10 mouse cellular contexts compared by ENCODE assay signal in the genomic region with DNA sequence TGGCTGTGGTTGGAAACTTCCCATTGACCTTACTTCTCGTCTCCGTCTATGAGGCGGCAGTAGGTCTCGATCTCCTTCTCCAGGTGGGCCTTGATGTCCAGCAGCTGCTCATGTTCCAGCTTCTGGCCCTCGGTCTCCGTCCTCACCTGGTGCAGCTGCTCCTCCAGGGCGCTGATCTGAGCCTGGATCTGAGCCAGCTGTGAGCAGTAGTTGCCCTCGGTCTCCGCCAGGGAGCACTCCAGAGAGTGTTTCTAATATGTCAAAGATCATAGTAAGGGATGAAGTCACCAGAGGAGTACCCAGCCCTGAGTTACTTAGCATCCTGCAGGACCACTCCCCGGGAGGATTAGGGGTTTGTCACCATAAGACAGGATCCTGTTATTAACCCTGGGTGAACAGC. TPM values are rescaled to one million over a fixed set of nuclear protein-coding genes. Genes with fewer than 3 reads are reported as not detected.
DNase-seq lines count a peak whose midpoint lies in the region; ATAC-seq and TF ChIP-seq lines count a peak whose summit lies in the region.
"Had no signal": no experiment of that assay in that cellular context is flagged by ENCODE, and none has a peak within 500 bp of the region (broad histone marks: within the 10 kb centered on the region; RNA-seq: fewer than 3 reads in every experiment).

No protein-coding gene starts in this region.

- no peaks in the 10 kb centered on the region for H3K9me3 ChIP-seq in forebrain, postnatal 0 days (ENCODE audit: low read length)
- H3K9me3 ChIP-seq in forebrain, embryonic 12.5 days, result no peaks in the 10 kb centered on the region
- H3K9me3 ChIP-seq in stomach, postnatal 0 days (ENCODE audit: control insufficient read depth, low read length), result no peaks in the 10 kb centered on the region
- H3K9me3 ChIP-seq: liver, embryonic 13.5 days had no signal

- no peak for TF ChIP-seq POLR2A in lung, adult 2 months (IDR thresholded peaks at IDR 0.05; ENCODE audit: borderline replicate concordance, extremely low read depth, low read depth, low read length)

- WGBS in forebrain, postnatal 0 days, result 40% methylated on average over 10 of the region's 10 CpGs
- 47% methylated on average over 10 of the region's 10 CpGs for WGBS in forebrain, embryonic 12.5 days
- 39% methylated on average over 10 of the region's 10 CpGs for WGBS in lung, adult 2 months
- 23% methylated on average over 10 of the region's 10 CpGs for WGBS in stomach, postnatal 0 days

- DNase-seq in forebrain, postnatal 0 days, result no peak
- no peak for DNase-seq in lung, adult 2 months
- DNase-seq in lung, adult 18-20 months, result no peak
- peak; percentile 16 for DNase-seq in adipocyte (ENCODE audit: low spot score)
- DNase-seq in stomach, postnatal 0 days (ENCODE audit: low spot score), result peak; percentile 42
- DNase-seq in T-cell, adult 2 months (ENCODE audit: low spot score), result no peak
- no peak for DNase-seq in natural killer cell, adult 2 months (ENCODE audit: low spot score in 2 of 2)
- DNase-seq: liver, embryonic 13.5 days had no signal

- H3K9ac ChIP-seq in forebrain, postnatal 0 days, result no peak overlapping the region
- no peak overlapping the region for H3K9ac ChIP-seq in forebrain, embryonic 12.5 days
- no peak overlapping the region for H3K9ac ChIP-seq in stomach, postnatal 0 days (ENCODE audit: low read length)
- H3K9ac ChIP-seq: liver, embryonic 13.5 days had no signal

- H3K27me3 ChIP-seq in forebrain, postnatal 0 days (ENCODE audit: insufficient read depth, low read length), result no peaks in the 10 kb centered on the region
- 0 out of 2 replicates have a peak, but pooled peaks cover 3% of the 10 kb centered on the region for H3K27me3 ChIP-seq in forebrain, embryonic 12.5 days
- no peaks in the 10 kb centered on the region for H3K27me3 ChIP-seq in stomach, postnatal 0 days (ENCODE audit: control insufficient read depth, insufficient read depth, low read length)
- H3K27me3 ChIP-seq: liver, embryonic 13.5 days had no signal

- no peak for ATAC-seq in forebrain, postnatal 0 days
- no peak for ATAC-seq in forebrain, embryonic 12.5 days (ENCODE audit: low FRiP score)
- ATAC-seq in stomach, postnatal 0 days (ENCODE audit: low FRiP score, low TSS enrichment), result no peak
- ATAC-seq: hindbrain, embryonic 16.5 days had no signal

- peak; percentile 17; the same call in 1 of the 2 replicates for TF ChIP-seq CTCF in forebrain, postnatal 0 days (IDR thresholded peaks at IDR 0.05; ENCODE audit: low read depth)
- peak; percentile 32; the same call in 1 of the 2 replicates for TF ChIP-seq CTCF in lung, adult 2 months (IDR thresholded peaks at IDR 0.05; ENCODE audit: insufficient read depth, low read length)
- peak; percentile 51 for TF ChIP-seq CTCF in stomach, postnatal 0 days (IDR thresholded peaks at IDR 0.05; ENCODE audit: low read depth)

- H3K4me1 ChIP-seq in forebrain, postnatal 0 days (ENCODE audit: insufficient read depth), result no peaks in the 10 kb centered on the region
- 0 out of 2 replicates have a peak, but pooled peaks cover 3% of the 10 kb centered on the region for H3K4me1 ChIP-seq in forebrain, embryonic 12.5 days
- no peaks in the 10 kb centered on the region for H3K4me1 ChIP-seq in lung, adult 2 months (ENCODE audit: control insufficient read depth, insufficient read depth, low read length)
- H3K4me1 ChIP-seq in stomach, postnatal 0 days (replicated peaks; ENCODE audit: control insufficient read depth, insufficient read depth), result no peaks in the 10 kb centered on the region
- H3K4me1 ChIP-seq: liver, embryonic 13.5 days had no signal

- no peak for TF ChIP-seq EP300 in stomach, postnatal 0 days (optimal IDR thresholded peaks at IDR 0.05)

- no peak overlapping the region for H3K27ac ChIP-seq in forebrain, postnatal 0 days (ENCODE audit: low read depth, low read length)
- H3K27ac ChIP-seq in forebrain, embryonic 12.5 days, result no peak overlapping the region
- H3K27ac ChIP-seq in stomach, postnatal 0 days (replicated peaks), result no peak overlapping the region
- H3K27ac ChIP-seq: liver, embryonic 13.5 days had no signal

- H3K36me3 ChIP-seq in forebrain, postnatal 0 days (ENCODE audit: insufficient read depth), result no peaks in the 10 kb centered on the region
- no peaks in the 10 kb centered on the region for H3K36me3 ChIP-seq in forebrain, embryonic 12.5 days (replicated peaks)
- no peaks in the 10 kb centered on the region for H3K36me3 ChIP-seq in stomach, postnatal 0 days (ENCODE audit: control insufficient read depth, insufficient read depth, low read length)
- H3K36me3 ChIP-seq: liver, embryonic 13.5 days had no signal

- H3K4me2 ChIP-seq in forebrain, postnatal 0 days (ENCODE audit: low read depth), result no peak overlapping the region
- H3K4me2 ChIP-seq in forebrain, embryonic 12.5 days, result no peak overlapping the region
- H3K4me2 ChIP-seq in stomach, postnatal 0 days (replicated peaks; ENCODE audit: low read depth), result no peak overlapping the region
- H3K4me2 ChIP-seq: liver, embryonic 13.5 days had no signal

- no peak overlapping the region for H3K4me3 ChIP-seq in forebrain, postnatal 0 days (ENCODE audit: low read depth, low read length)
- H3K4me3 ChIP-seq in forebrain, embryonic 12.5 days (replicated peaks), result no peak overlapping the region
- H3K4me3 ChIP-seq in lung, adult 2 months (replicated peaks; ENCODE audit: extremely low read depth, low read depth, low read length), result no peak overlapping the region
- no peak overlapping the region for H3K4me3 ChIP-seq in stomach, postnatal 0 days (ENCODE audit: low read depth, low read length)
- H3K4me3 ChIP-seq: liver, embryonic 13.5 days had no signal

RNA-seq across cellular contexts. Expression of gene Krt28, which starts 7.9 kb away (rescaled TPM):
- 0.15 and 0.19 TPM in 2 replicates for total RNA-seq in forebrain, postnatal 0 days (2014; rRNA removed)
- polyA plus RNA-seq in forebrain, postnatal 0 days (2015; fragmentation: Nextera tagmentation; extraction: Ambion mirVana), result 0.24 and 0.48 TPM in 2 replicates
- polyA plus RNA-seq in forebrain, embryonic 12.5 days (2016; fragmentation: Nextera tagmentation; extraction: Ambion mirVana), result 0.38 and 0.40 TPM in 2 replicates
- polyA plus RNA-seq in lung, adult 2 months (2012; rRNA removed), result 0.11 and 0.15 TPM in 2 replicates
- 0.10 TPM in 1 of 2 replicates, not detected in the other for polyA plus RNA-seq in stomach, postnatal 0 days (2015; fragmentation: Nextera tagmentation; extraction: Ambion mirVana)
- polyA plus RNA-seq: liver, embryonic 13.5 days had no signal

RNA-seq across cellular contexts. Expression of gene Krt27, which starts 15.9 kb away (rescaled TPM):
- 0.23 TPM in 1 of 2 replicates, not detected in the other for total RNA-seq in forebrain, postnatal 0 days (2014; rRNA removed)
- 0.10 TPM in 1 of 2 replicates, not detected in the other for polyA plus RNA-seq in forebrain, postnatal 0 days (2015; fragmentation: Nextera tagmentation; extraction: Ambion mirVana)
- not detected in 2 replicates for polyA plus RNA-seq in forebrain, embryonic 12.5 days (2016; fragmentation: Nextera tagmentation; extraction: Ambion mirVana)
- not detected in 2 replicates for polyA plus RNA-seq in lung, adult 2 months (2012; rRNA removed)
- not detected in 2 replicates for polyA plus RNA-seq in stomach, postnatal 0 days (2015; fragmentation: Nextera tagmentation; extraction: Ambion mirVana)
- polyA plus RNA-seq: liver, embryonic 13.5 days had no signal

RNA-seq across cellular contexts. Expression of gene Krt10, which starts 22.4 kb away (rescaled TPM):
- 4.0 and 7.1 TPM in 2 replicates for total RNA-seq in forebrain, postnatal 0 days (2014; rRNA removed)
- 36.3 and 43.3 TPM in 2 replicates for polyA plus RNA-seq in forebrain, postnatal 0 days (2015; fragmentation: Nextera tagmentation; extraction: Ambion mirVana)
- polyA plus RNA-seq in forebrain, embryonic 12.5 days (2016; fragmentation: Nextera tagmentation; extraction: Ambion mirVana), result 40.2 and 42.4 TPM in 2 replicates
- polyA plus RNA-seq in lung, adult 2 months (2012; rRNA removed), result 1.0 and 1.1 TPM in 2 replicates
- 431 and 466 TPM in 2 replicates for polyA plus RNA-seq in stomach, postnatal 0 days (2015; fragmentation: Nextera tagmentation; extraction: Ambion mirVana)

RNA-seq across cellular contexts. Expression of gene Krt26, which starts 29.0 kb away (rescaled TPM):
- 0.14 TPM in 1 of 2 replicates, not detected in the other for total RNA-seq in forebrain, postnatal 0 days (2014; rRNA removed)
- polyA plus RNA-seq in forebrain, postnatal 0 days (2015; fragmentation: Nextera tagmentation; extraction: Ambion mirVana), result 0.12 and 0.15 TPM in 2 replicates
- polyA plus RNA-seq in forebrain, embryonic 12.5 days (2016; fragmentation: Nextera tagmentation; extraction: Ambion mirVana), result not detected in 2 replicates
- not detected in 2 replicates for polyA plus RNA-seq in lung, adult 2 months (2012; rRNA removed)
- not detected in 2 replicates for polyA plus RNA-seq in stomach, postnatal 0 days (2015; fragmentation: Nextera tagmentation; extraction: Ambion mirVana)
- polyA plus RNA-seq: liver, embryonic 13.5 days had no signal

RNA-seq across cellular contexts. Expression of gene Krt25, which starts 44.0 kb away (rescaled TPM):
- total RNA-seq in forebrain, postnatal 0 days (2014; rRNA removed), result not detected in 2 replicates
- polyA plus RNA-seq in forebrain, postnatal 0 days (2015; fragmentation: Nextera tagmentation; extraction: Ambion mirVana), result 0.11 and 0.24 TPM in 2 replicates
- polyA plus RNA-seq in forebrain, embryonic 12.5 days (2016; fragmentation: Nextera tagmentation; extraction: Ambion mirVana), result 0.09 and 0.13 TPM in 2 replicates
- not detected in 2 replicates for polyA plus RNA-seq in lung, adult 2 months (2012; rRNA removed)
- polyA plus RNA-seq in stomach, postnatal 0 days (2015; fragmentation: Nextera tagmentation; extraction: Ambion mirVana), result 0.12 TPM in 2 replicates
- polyA plus RNA-seq: liver, embryonic 13.5 days had no signal

Comparison
In these comparisons a context has a peak if more than half of its experiments do, and no peak if none do; other contexts are left out.
1. DNase-seq: peak in adipocyte (single experiment) and stomach, postnatal 0 days (single experiment); none in forebrain, postnatal 0 days (single experiment), lung, adult 2 months (single experiment), lung, adult 18-20 months (0 of 2), T-cell, adult 2 months (single experiment) and natural killer cell, adult 2 months (0 of 2).
2. RNA of gene Krt10, which starts 22.4 kb away (polyA plus RNA-seq): 431 to 466 TPM in stomach, postnatal 0 days, 40.2 to 42.4 TPM in forebrain, embryonic 12.5 days and 36.3 to 43.3 TPM in forebrain, postnatal 0 days; 1.0 to 1.1 TPM in lung, adult 2 months; every median in the first group is over 10 times any median in the second.
3. Peak in every context shown above with its lines, with median percentiles within 50 percentile points of each other: CTCF ChIP-seq.